Mouse (Mus musculus) Patski (cell line): ENCODE measurements at regions not wholly inside any gene's neighbourhood (a gene's known extent, or its start where the extent isn't known, plus 50 kb on each side); places are given as distances from the start of the nearest gene placed in this dataset.
A peak's percentile ranks its signal among the peaks of the same experiment; 100 is the strongest.

Experiments used
- ATAC-seq: fragments of 100-300 bp; one replicate; pipeline ENCODE4 v1.8.0; 2021
- CTCF ChIA-PET: fragments of 350-600 bp; sonication (Branson Sonifier 250); formaldehyde crosslinking; loops from one replicate; lab custom pipeline; 2022; ENCODE audit warnings: inconsistent platforms; lab: Charles Lee
- POLR2A ChIA-PET: fragments of 350-600 bp; sonication (Branson Sonifier 250); formaldehyde crosslinking; loops from one replicate; lab custom pipeline; 2022; ENCODE audit warnings: antibody characterized with exemption, inconsistent platforms; lab: Charles Lee
- DNase-seq: peaks from one replicate; pipeline ENCODE4 v3.0.0-alpha.2; 2011; ENCODE audit warnings: low read depth, low spot score
- H3K27me3 ChIP-seq: fragments of 371-371 bp; one replicate; pipeline ENCODE4 v1.5.1; 2021
- CTCF ChIP-seq: fragments of 100-300 bp; IDR thresholded peaks from one replicate; pipeline ENCODE4 v1.5.1; 2021
- in situ Hi-C: fragments of 300-500 bp; cut with MboI; formaldehyde crosslinking; loops from 3 replicates; pipeline ENCODE4 v1.11.1; 2018; ENCODE audit warnings: low pct_unique_long_range_greater_than_20kb, mixed read lengths

GRCm38 (mm10) chr6:31288421-31289233 lies 109.9 kb upstream of the Mkln1 start:
- in situ Hi-C loops = no loop called here
- ChIA-PET CTCF (interaction anchor here (0.7 to 1.2 kb wide), 7 partner anchors 10 to 118 kb away, joined by 3 to 6 read pairs (median 3); no protein-coding TSS in a partner anchor), POLR2A (interaction anchor here (0.6 to 0.7 kb wide), 2 partner anchors 55 to 173 kb away, joined by 4 read pairs; no protein-coding TSS in a partner anchor)
- ATAC-seq (peak; percentile 39), DNase-seq (no peak)
- TF ChIP-seq CTCF = no peak
- H3K27me3 ChIP-seq = no peaks in the 10 kb centered on the region

- POLR2A ChIA-PET = no interaction called here
- no peaks in the 10 kb centered on the region for H3K27me3 ChIP-seq
- ATAC-seq = no peak
- in situ Hi-C loops = no loop called here
- no peak for DNase-seq
- CTCF ChIA-PET = interaction anchor here (0.7 to 1.2 kb wide), 5 partner anchors 12 to 118 kb away, joined by 3 read pairs; no protein-coding TSS in a partner anchor
- TF ChIP-seq CTCF = no peak
These were observed 109.4 kb upstream of the Mkln1 start for GRCm38 (mm10) chr6:31289234-31289486.

- H3K27me3 ChIP-seq = no peaks in the 10 kb centered on the region
- TF ChIP-seq CTCF = no peak
- ChIA-PET CTCF (no interaction called here), POLR2A (no interaction called here)
- in situ Hi-C loops = no loop called here
- DNase-seq = no peak
- no peak for ATAC-seq
These were observed 106.5 kb upstream of the Mkln1 start for GRCm38 (mm10) chr6:31292081-31292480.

GRCm38 (mm10) chr6:31293008-31293407 lies 105.5 kb upstream of the Mkln1 start:
- no peak for DNase-seq
- ATAC-seq = no peak
- TF ChIP-seq CTCF = no peak
- POLR2A ChIA-PET = no interaction called here
- no peaks in the 10 kb centered on the region for H3K27me3 ChIP-seq
- CTCF ChIA-PET = no interaction called here
- in situ Hi-C loops = no loop called here

- POLR2A ChIA-PET = interaction anchor here (1.3 kb wide), 1 partner anchor 18 kb away, joined by 3 read pairs; no protein-coding TSS in a partner anchor
- no peak for TF ChIP-seq CTCF
- H3K27me3 ChIP-seq = no peaks in the 10 kb centered on the region
- no peak for ATAC-seq
- CTCF ChIA-PET = no interaction called here
- in situ Hi-C loops = no loop called here
- no peak for DNase-seq
These were observed 99.1 kb upstream of the Mkln1 start for GRCm38 (mm10) chr6:31299395-31299794.

- DNase-seq (no peak), ATAC-seq (no peak)
- in situ Hi-C loops = no loop called here
- POLR2A ChIA-PET = no interaction called here
- no peak for TF ChIP-seq CTCF
- CTCF ChIA-PET = interaction anchor here (0.9 to 1.8 kb wide), 3 partner anchors 10 to 17 kb away, joined by 3 to 5 read pairs (median 3); no protein-coding TSS in a partner anchor
- H3K27me3 ChIP-seq = no peaks in the 10 kb centered on the region
These were observed 92.8 kb upstream of the Mkln1 start for GRCm38 (mm10) chr6:31305736-31306135.

- DNase-seq = no peak
- CTCF ChIA-PET = interaction anchor here (1.7 to 1.8 kb wide), 2 partner anchors 11 to 18 kb away, joined by 3 read pairs; no protein-coding TSS in a partner anchor
- H3K27me3 ChIP-seq = no peaks in the 10 kb centered on the region
- ATAC-seq = no peak
- POLR2A ChIA-PET = interaction anchor here (0.6 kb wide), 1 partner anchor 158 kb away, joined by 3 read pairs; no protein-coding TSS in a partner anchor
- in situ Hi-C loops = no loop called here
- no peak for TF ChIP-seq CTCF
These were observed 91.4 kb upstream of the Mkln1 start for GRCm38 (mm10) chr6:31307047-31307633.

GRCm38 (mm10) chr6:31307899-31308298 lies 90.6 kb upstream of the Mkln1 start:
- no peaks in the 10 kb centered on the region for H3K27me3 ChIP-seq
- TF ChIP-seq CTCF = no peak
- DNase-seq = no peak
- no peak for ATAC-seq
- in situ Hi-C loops = no loop called here
- ChIA-PET POLR2A (interaction anchor here (0.6 kb wide), 1 partner anchor 158 kb away, joined by 3 read pairs; no protein-coding TSS in a partner anchor), CTCF (interaction anchor here (1.7 kb wide), 1 partner anchor 19 kb away, joined by 3 read pairs; no protein-coding TSS in a partner anchor)

GRCm38 (mm10) chr6:31310660-31311059 lies 87.9 kb upstream of the Mkln1 start:
- ATAC-seq = no peak
- POLR2A ChIA-PET = interaction anchor here (0.7 kb wide), 1 partner anchor 69 kb away, joined by 3 read pairs; no protein-coding TSS in a partner anchor
- CTCF ChIA-PET = no interaction called here
- no peak for TF ChIP-seq CTCF
- in situ Hi-C loops = no loop called here
- DNase-seq = no peak
- H3K27me3 ChIP-seq = no peaks in the 10 kb centered on the region

GRCm38 (mm10) chr6:31313869-31314470 lies 84.6 kb upstream of the Mkln1 start:
- CTCF ChIA-PET = no interaction called here
- in situ Hi-C loops = no loop called here
- TF ChIP-seq CTCF = no peak

More at GRCm38 (mm10) chr6:31313869-31314470, 84.6 kb upstream of the Mkln1 start:
- no peaks in the 10 kb centered on the region for H3K27me3 ChIP-seq
- POLR2A ChIA-PET = no interaction called here
- ATAC-seq (no peak), DNase-seq (no peak)
